Mouse (Mus musculus): Measurements from ENCODE around the gene Fgf8. TPM values are rescaled to one million over a fixed set of nuclear protein-coding genes. Genes with fewer than 3 reads are reported as not detected.

Fgf8 gene
- total RNA-seq, 1 experiment: 1.5 TPM

GRCm38 (mm10) chr19:45747028-45747867, 4.5 kb upstream of the Fgf8 start:
- Histone ChIP-seq H3K9ac (ENCODE audit: insufficient read depth, low read depth, low read length, poor library complexity, severe bottlenecking) (no peak overlapping the region), H3K9me3 (ENCODE audit: control insufficient read depth, insufficient read depth, low read depth, low read length) (no peaks in the 10 kb centered on the region), H3K4me1 (ENCODE audit: control insufficient read depth in 2 of 2, insufficient read depth in 2 of 2, low read length in 2 of 2, poor library complexity in 1 of 2) (peaks cover 2 to 24% of the 10 kb centered on the region in 2 experiments; a peak in 2 of 4 replicates), H3K36me3 (ENCODE audit: control insufficient read depth, insufficient read depth, low read length, poor library complexity, severe bottlenecking) (peaks cover 10% of the 10 kb centered on the region), H3K27ac (ENCODE audit: insufficient read depth, low read depth, low read length, poor library complexity, severe bottlenecking) (no peak overlapping the region), H3K4me3 (ENCODE audit: insufficient read depth in 1 of 2, low read depth in 1 of 2, low read length in 2 of 2, poor library complexity in 1 of 2, severe bottlenecking in 1 of 2) (no peak overlapping the region)
- in situ Hi-C loops (cut with MboI; ENCODE audit: low sequenced_read_pairs in 2 of 2, unreplicated experiment in 2 of 2): loop anchor here (5.0 to 10.0 kb wide), 3 partner anchors 172 to 525 kb away; no protein-coding TSS in a partner anchor
- TF ChIP-seq ZNF384 (IDR thresholded peaks at IDR 0.05; ENCODE audit: low read depth, low read length) (no peak), MAFK (IDR thresholded peaks at IDR 0.05; ENCODE audit: insufficient read depth, low read depth, low read length) (peak; percentile 66), ZC3H11A (IDR thresholded peaks at IDR 0.05; ENCODE audit: borderline replicate concordance, low read depth, low read length) (peak; percentile 34; the same call in 1 of the 2 replicates), CHD2 (IDR thresholded peaks at IDR 0.05; ENCODE audit: low read depth, low read length) (no peak)
- DNase-seq (ENCODE audit: low read depth, low spot score): peak; percentile 88

- peak overlapping the region; percentile 15 to 25; a peak in 1 of 4 replicates for H3K4me3 ChIP-seq (ENCODE audit: insufficient read depth in 1 of 2, low read depth in 1 of 2, low read length in 2 of 2, poor library complexity in 1 of 2, severe bottlenecking in 1 of 2)
Observed at GRCm38 (mm10) chr19:45746153-45747020, 3.7 kb upstream of the Fgf8 start.

GRCm38 (mm10) chr19:45745344-45746152, 2.8 kb upstream of the Fgf8 start:
- in situ Hi-C loops (cut with MboI; ENCODE audit: low sequenced_read_pairs in 2 of 2, unreplicated experiment in 2 of 2): loop anchor here (5.0 to 10.0 kb wide), 3 partner anchors 171 to 523 kb away; no protein-coding TSS in a partner anchor
- TF ChIP-seq ZC3H11A (IDR thresholded peaks at IDR 0.05; ENCODE audit: borderline replicate concordance, low read depth, low read length): no peak
- no peak for TF ChIP-seq HCFC1 (IDR thresholded peaks at IDR 0.05; ENCODE audit: borderline replicate concordance, insufficient read depth, low read length)
- TF ChIP-seq CHD2 (IDR thresholded peaks at IDR 0.05; ENCODE audit: low read depth, low read length): no peak
- TF ChIP-seq ZNF384 (IDR thresholded peaks at IDR 0.05; ENCODE audit: low read depth, low read length): no peak
- no peak for TF ChIP-seq MAFK (IDR thresholded peaks at IDR 0.05; ENCODE audit: insufficient read depth, low read depth, low read length)
- Histone ChIP-seq H3K4me3 (ENCODE audit: insufficient read depth in 1 of 2, low read depth in 1 of 2, low read length in 2 of 2, poor library complexity in 1 of 2, severe bottlenecking in 1 of 2) (peak overlapping the region; percentile 0 to 25; a peak in 1 of 4 replicates), H3K9me3 (ENCODE audit: control insufficient read depth, insufficient read depth, low read depth, low read length) (no peaks in the 10 kb centered on the region), H3K27ac (ENCODE audit: insufficient read depth, low read depth, low read length, poor library complexity, severe bottlenecking) (no peak overlapping the region), H3K36me3 (ENCODE audit: control insufficient read depth, insufficient read depth, low read length, poor library complexity, severe bottlenecking) (peaks cover 6% of the 10 kb centered on the region), H3K9ac (ENCODE audit: insufficient read depth, low read depth, low read length, poor library complexity, severe bottlenecking) (no peak overlapping the region), H3K4me1 (ENCODE audit: control insufficient read depth in 2 of 2, insufficient read depth in 2 of 2, low read length in 2 of 2, poor library complexity in 1 of 2) (peaks cover 2 to 27% of the 10 kb centered on the region in 2 experiments; a peak in 2 of 4 replicates)
- DNase-seq (ENCODE audit: low read depth, low spot score): no peak

More at GRCm38 (mm10) chr19:45746153-45747020, 3.7 kb upstream of the Fgf8 start:
- Histone ChIP-seq H3K9ac (ENCODE audit: insufficient read depth, low read depth, low read length, poor library complexity, severe bottlenecking) (no peak overlapping the region), H3K36me3 (ENCODE audit: control insufficient read depth, insufficient read depth, low read length, poor library complexity, severe bottlenecking) (peaks cover 6% of the 10 kb centered on the region), H3K4me1 (ENCODE audit: control insufficient read depth in 2 of 2, insufficient read depth in 2 of 2, low read length in 2 of 2, poor library complexity in 1 of 2) (peaks cover 2 to 24% of the 10 kb centered on the region in 2 experiments; a peak in 2 of 4 replicates), H3K27ac (ENCODE audit: insufficient read depth, low read depth, low read length, poor library complexity, severe bottlenecking) (no peak overlapping the region), H3K9me3 (ENCODE audit: control insufficient read depth, insufficient read depth, low read depth, low read length) (no peaks in the 10 kb centered on the region)
- TF ChIP-seq ZNF384 (IDR thresholded peaks at IDR 0.05; ENCODE audit: low read depth, low read length) (no peak), HCFC1 (IDR thresholded peaks at IDR 0.05; ENCODE audit: borderline replicate concordance, insufficient read depth, low read length) (no peak), CHD2 (IDR thresholded peaks at IDR 0.05; ENCODE audit: low read depth, low read length) (no peak), ZC3H11A (IDR thresholded peaks at IDR 0.05; ENCODE audit: borderline replicate concordance, low read depth, low read length) (no peak), MAFK (IDR thresholded peaks at IDR 0.05; ENCODE audit: insufficient read depth, low read depth, low read length) (no peak)
- peak; percentile 79 for DNase-seq (ENCODE audit: low read depth, low spot score)
- in situ Hi-C loops (cut with MboI; ENCODE audit: low sequenced_read_pairs in 2 of 2, unreplicated experiment in 2 of 2): loop anchor here (5.0 to 10.0 kb wide), 3 partner anchors 172 to 524 kb away; no protein-coding TSS in a partner anchor

All from ES-E14 (cell line).